Mouse (Mus musculus) hindbrain, postnatal 0 days (tissue): ENCODE data around the gene Nrxn1. TPM values are rescaled to one million over a fixed set of nuclear protein-coding genes. Genes with fewer than 3 reads are reported as not detected.

Source experiments
- ATAC-seq: fragments of 200-750 bp; cut with Nextera tagmentation; 2 replicates; pipeline ENCODE4 v1.8.0; 2017; ENCODE audit warnings: mild to moderate bottlenecking, moderate TSS enrichment, moderate library complexity
- DNase-seq: peaks from one replicate; pipeline ENCODE4 v3.0.0-alpha.2; 2015; ENCODE audit warnings: low spot score
- H3K27ac ChIP-seq: fragments of 300-500 bp; sonication (generic); 2 replicates; pipeline ENCODE4 v1.5.1; 2014; ENCODE audit warnings: mild to moderate bottlenecking
- H3K27me3 ChIP-seq: fragments of 300-500 bp; sonication (generic); 2 replicates; pipeline ENCODE4 v1.6.1; 2014; ENCODE audit warnings: low read length, mixed read lengths; ENCODE audit not compliant: insufficient read depth
- H3K36me3 ChIP-seq: fragments of 300-500 bp; sonication (generic); 2 replicates; pipeline ENCODE4 v1.6.1; 2014; ENCODE audit warnings: low read length, mixed read lengths; ENCODE audit not compliant: insufficient read depth
- H3K4me1 ChIP-seq: fragments of 300-500 bp; sonication (generic); 2 replicates; pipeline ENCODE4 v1.6.1; 2014; ENCODE audit warnings: antibody characterized with exemption, low read length, mixed read lengths; ENCODE audit not compliant: insufficient read depth
- H3K4me2 ChIP-seq: fragments of 300-500 bp; sonication (generic); 2 replicates; pipeline ENCODE4 v1.6.1; 2014; ENCODE audit warnings: low read depth, mild to moderate bottlenecking, low read length, moderate library complexity, mixed read lengths
- H3K4me3 ChIP-seq: fragments of 300-500 bp; sonication (generic); 2 replicates; pipeline ENCODE4 v1.5.1; 2014; ENCODE audit warnings: low read length
- H3K9ac ChIP-seq: fragments of 300-500 bp; sonication (generic); replicated peaks from 2 replicates; pipeline ENCODE4 v1.6.1; 2014; ENCODE audit warnings: mild to moderate bottlenecking, low read length, moderate library complexity, mixed read lengths
- H3K9me3 ChIP-seq: fragments of 300-500 bp; sonication (generic); 2 replicates; pipeline ENCODE4 v1.6.1; 2016; ENCODE audit warnings: low read length, mixed read lengths
- CTCF ChIP-seq: IDR thresholded peaks from 2 replicates; pipeline ENCODE4 v1.5.1; 2016; ENCODE audit warnings: antibody characterized with exemption, control low read depth, low read depth
- WGBS: fragments of 180-500 bp; shearing (Covaris S2); extraction: QIAGEN DNeasy Blood & Tissue Kit; methylation state at CpG from one replicate; pipeline ENCODE4 v1.1.7; 2014; 5-methylcytosine and 5-hydroxymethylcytosine counted together
- polyA plus RNA-seq: library from polyadenylated mRNA; unstranded; fragments of >200 nt; fragmentation: Nextera tagmentation; extraction: Ambion mirVana; gene quantifications from 2 replicates; pipeline ENCODE4 v1.2.1, GENCODE M21; 2015
- total RNA-seq: library from RNA; depleted of rRNA; stranded (reverse); fragments of >200 nt; gene quantifications from 2 replicates; pipeline ENCODE4 v1.2.3, GENCODE M21; 2014

Gene Nrxn1
- total and polyA plus RNA-seq, 2 experiments from 2014 or later: 217 to 487 TPM

- H3K4me1 ChIP-seq: no peaks in the 10 kb centered on the region
- WGBS: 59% methylated on average over 1 of the region's 1 CpGs
- ATAC-seq (no peak), DNase-seq (peak; percentile 18)
- H3K36me3 ChIP-seq: no peaks in the 10 kb centered on the region
- no peak overlapping the region for H3K4me3 ChIP-seq
- H3K4me2 ChIP-seq: no peak overlapping the region
- no peak for TF ChIP-seq CTCF
- no peaks in the 10 kb centered on the region for H3K9me3 ChIP-seq
- no peak overlapping the region for H3K9ac ChIP-seq
- H3K27ac ChIP-seq: no peak overlapping the region
- no peaks in the 10 kb centered on the region for H3K27me3 ChIP-seq
These were observed 662.7 kb downstream of the Nrxn1 start for GRCm38 (mm10) chr17:90430211-90430610.

GRCm38 (mm10) chr17:90425974-90426373 lies 666.9 kb downstream of the Nrxn1 start:
- TF ChIP-seq CTCF: no peak
- Histone ChIP-seq H3K4me1 (no peaks in the 10 kb centered on the region), H3K36me3 (no peaks in the 10 kb centered on the region), H3K9me3 (no peaks in the 10 kb centered on the region), H3K27ac (no peak overlapping the region), H3K4me2 (no peak overlapping the region), H3K4me3 (no peak overlapping the region), H3K9ac (no peak overlapping the region), H3K27me3 (no peaks in the 10 kb centered on the region)
- peak; percentile 37 for DNase-seq
- ATAC-seq: no peak
- WGBS: 72% methylated on average over 3 of the region's 3 CpGs

- H3K9ac ChIP-seq: no peak overlapping the region
- no peaks in the 10 kb centered on the region for H3K36me3 ChIP-seq
- no peak for ATAC-seq
- H3K9me3 ChIP-seq: no peaks in the 10 kb centered on the region
- no peak overlapping the region for H3K4me3 ChIP-seq
- H3K27ac ChIP-seq: no peak overlapping the region
- no peaks in the 10 kb centered on the region for H3K4me1 ChIP-seq
- 81% methylated on average over 3 of the region's 3 CpGs for WGBS
- no peaks in the 10 kb centered on the region for H3K27me3 ChIP-seq
- TF ChIP-seq CTCF: no peak
- no peak overlapping the region for H3K4me2 ChIP-seq
- DNase-seq: no peak
These were observed 670.3 kb downstream of the Nrxn1 start for GRCm38 (mm10) chr17:90422591-90422990.

- DNase-seq: no peak
- H3K4me1 ChIP-seq: no peaks in the 10 kb centered on the region
- H3K9me3 ChIP-seq: no peaks in the 10 kb centered on the region
- H3K4me3 ChIP-seq: no peak overlapping the region
- no peak overlapping the region for H3K27ac ChIP-seq
- WGBS: 83% methylated on average over 2 of the region's 2 CpGs
- TF ChIP-seq CTCF: no peak
- ATAC-seq: no peak
- H3K27me3 ChIP-seq: no peaks in the 10 kb centered on the region
- H3K9ac ChIP-seq: no peak overlapping the region
- H3K4me2 ChIP-seq: no peak overlapping the region
- no peaks in the 10 kb centered on the region for H3K36me3 ChIP-seq
These were observed 672.1 kb downstream of the Nrxn1 start for GRCm38 (mm10) chr17:90420757-90421156.

GRCm38 (mm10) chr17:90419615-90420014 lies 673.3 kb downstream of the Nrxn1 start:
- ATAC-seq: no peak
- H3K4me2 ChIP-seq: no peak overlapping the region
- no peaks in the 10 kb centered on the region for H3K4me1 ChIP-seq
- peak; percentile 46 for DNase-seq
- H3K9me3 ChIP-seq: no peaks in the 10 kb centered on the region
- TF ChIP-seq CTCF: no peak
- no peak overlapping the region for H3K27ac ChIP-seq
- H3K36me3 ChIP-seq: no peaks in the 10 kb centered on the region
- WGBS: 63% methylated on average over 1 of the region's 1 CpGs
- no peak overlapping the region for H3K4me3 ChIP-seq
- no peak overlapping the region for H3K9ac ChIP-seq
- no peaks in the 10 kb centered on the region for H3K27me3 ChIP-seq

GRCm38 (mm10) chr17:90396357-90396756 lies 696.5 kb downstream of the Nrxn1 start:
- no peaks in the 10 kb centered on the region for H3K36me3 ChIP-seq
- H3K4me2 ChIP-seq: no peak overlapping the region
- ATAC-seq (no peak), DNase-seq (no peak)
- no peak overlapping the region for H3K9ac ChIP-seq
- TF ChIP-seq CTCF: no peak
- H3K4me1 ChIP-seq: no peaks in the 10 kb centered on the region
- H3K4me3 ChIP-seq: no peak overlapping the region
- no peaks in the 10 kb centered on the region for H3K9me3 ChIP-seq
- no peak overlapping the region for H3K27ac ChIP-seq
- H3K27me3 ChIP-seq: no peaks in the 10 kb centered on the region

- Histone ChIP-seq H3K4me3 (no peak overlapping the region), H3K27ac (no peak overlapping the region), H3K4me2 (no peak overlapping the region), H3K4me1 (no peaks in the 10 kb centered on the region), H3K27me3 (no peaks in the 10 kb centered on the region), H3K9me3 (no peaks in the 10 kb centered on the region), H3K36me3 (no peaks in the 10 kb centered on the region), H3K9ac (no peak overlapping the region)
- no peak for TF ChIP-seq CTCF
- no peak for DNase-seq
- 90% methylated on average over 6 of the region's 6 CpGs for WGBS
- no peak for ATAC-seq
These were observed 698.3 kb downstream of the Nrxn1 start for GRCm38 (mm10) chr17:90394606-90395005.
